Mouse (Mus musculus) embryonic fibroblast, embryonic 13.5 days (primary cell): ENCODE measurements at regions not wholly inside any gene's neighbourhood (a gene's known extent, or its start where the extent isn't known, plus 50 kb on each side); places are given as distances from the start of the nearest gene placed in this dataset.
A peak's percentile ranks its signal among the peaks of the same experiment; 100 is the strongest.

ENCODE experiments used
- H3K27ac ChIP-seq: 2 replicates; pipeline ENCODE4 v1.5.1; 2012; ENCODE audit warnings: low read length, control low read depth, inconsistent platforms; ENCODE audit not compliant: insufficient read depth
- H3K4me1 ChIP-seq: 2 replicates; pipeline ENCODE4 v1.6.1; 2011; ENCODE audit warnings: low read length; ENCODE audit not compliant: control insufficient read depth, insufficient read depth
- H3K4me3 ChIP-seq: 2 replicates; pipeline ENCODE4 v1.5.1; 2011; ENCODE audit warnings: mild to moderate bottlenecking, control low read depth, low read length; ENCODE audit not compliant: insufficient read depth
- CTCF ChIP-seq: IDR thresholded peaks from 2 replicates; pipeline ENCODE4 v1.5.1; 2011; ENCODE audit warnings: mild to moderate bottlenecking, control low read depth, low read length, moderate library complexity, borderline replicate concordance; ENCODE audit not compliant: insufficient read depth
- POLR2A ChIP-seq: IDR thresholded peaks from 2 replicates; pipeline ENCODE4 v1.6.1; 2011; ENCODE audit warnings: low read depth, mild to moderate bottlenecking, control low read depth, low read length, moderate library complexity

- Histone ChIP-seq H3K4me1 (no peaks in the 10 kb centered on the region), H3K4me3 (no peak overlapping the region), H3K27ac (no peak overlapping the region)
- no peak for TF ChIP-seq POLR2A
- TF ChIP-seq CTCF = no peak
Measured at GRCm38 (mm10) chr2:169156908-169157307, 201.5 kb upstream of the Zfp64 start.

- TF ChIP-seq POLR2A (no peak), CTCF (no peak)
- no peak overlapping the region for H3K27ac ChIP-seq
- no peak overlapping the region for H3K4me3 ChIP-seq
- H3K4me1 ChIP-seq = no peaks in the 10 kb centered on the region
Measured at GRCm38 (mm10) chr2:169154881-169155280, 199.5 kb upstream of the Zfp64 start.

GRCm38 (mm10) chr2:169147655-169148054 is 192.3 kb upstream of the Zfp64 start:
- TF ChIP-seq POLR2A (no peak), CTCF (no peak)
- H3K27ac ChIP-seq = no peak overlapping the region
- no peaks in the 10 kb centered on the region for H3K4me1 ChIP-seq
- no peak overlapping the region for H3K4me3 ChIP-seq

- H3K4me1 ChIP-seq = no peaks in the 10 kb centered on the region
- TF ChIP-seq POLR2A = no peak
- no peak for TF ChIP-seq CTCF
- no peak overlapping the region for H3K4me3 ChIP-seq
- no peak overlapping the region for H3K27ac ChIP-seq
Measured at GRCm38 (mm10) chr2:169142224-169142623, 186.8 kb upstream of the Zfp64 start.

- H3K27ac ChIP-seq = no peak overlapping the region
- H3K4me3 ChIP-seq = no peak overlapping the region
- H3K4me1 ChIP-seq = no peaks in the 10 kb centered on the region
- TF ChIP-seq CTCF = no peak
- TF ChIP-seq POLR2A = no peak
Measured at GRCm38 (mm10) chr2:169133855-169134254, 178.5 kb upstream of the Zfp64 start.

- TF ChIP-seq POLR2A = no peak
- TF ChIP-seq CTCF = no peak
- no peak overlapping the region for H3K4me3 ChIP-seq
- no peak overlapping the region for H3K27ac ChIP-seq
- H3K4me1 ChIP-seq = no peaks in the 10 kb centered on the region
Measured at GRCm38 (mm10) chr2:169125476-169125875, 170.1 kb upstream of the Zfp64 start.

- TF ChIP-seq POLR2A (no peak), CTCF (0 out of 2 replicates have a peak, but pooled peaks have one; percentile 2)
- Histone ChIP-seq H3K4me3 (no peak overlapping the region), H3K27ac (no peak overlapping the region), H3K4me1 (no peaks in the 10 kb centered on the region)
Measured at GRCm38 (mm10) chr2:169122887-169123286, 167.5 kb upstream of the Zfp64 start.

- TF ChIP-seq POLR2A (no peak), CTCF (no peak)
- Histone ChIP-seq H3K4me3 (no peak overlapping the region), H3K27ac (no peak overlapping the region), H3K4me1 (no peaks in the 10 kb centered on the region)
Measured at GRCm38 (mm10) chr2:169116841-169117240, 161.5 kb upstream of the Zfp64 start.

- TF ChIP-seq POLR2A = no peak
- TF ChIP-seq CTCF = no peak
- no peak overlapping the region for H3K27ac ChIP-seq
- H3K4me1 ChIP-seq = no peaks in the 10 kb centered on the region
- no peak overlapping the region for H3K4me3 ChIP-seq
Measured at GRCm38 (mm10) chr2:169109044-169109443, 153.7 kb upstream of the Zfp64 start.

GRCm38 (mm10) chr2:169108037-169108436 is 152.7 kb upstream of the Zfp64 start:
- H3K4me1 ChIP-seq = no peaks in the 10 kb centered on the region
- no peak overlapping the region for H3K27ac ChIP-seq

GRCm38 (mm10) chr2:169101506-169102261 is 146.3 kb upstream of the Zfp64 start:
- Histone ChIP-seq H3K4me3 (no peak overlapping the region), H3K27ac (no peak overlapping the region), H3K4me1 (no peaks in the 10 kb centered on the region)
- TF ChIP-seq CTCF (no peak), POLR2A (no peak)

More at GRCm38 (mm10) chr2:169108037-169108436, 152.7 kb upstream of the Zfp64 start:
- H3K4me3 ChIP-seq = no peak overlapping the region
- TF ChIP-seq POLR2A (no peak), CTCF (peak; percentile 69; the same call in 1 of the 2 replicates)
